Mouse (Mus musculus) heart, embryonic 10.5 days (tissue): ENCODE measurements at regions not wholly inside any gene's neighbourhood (a gene's known extent, or its start where the extent isn't known, plus 50 kb on each side); places are given as distances from the start of the nearest gene placed in this dataset.

Experiments
- DNase-seq: peaks from one replicate; pipeline ENCODE4 v3.0.0-alpha.2; 2017; ENCODE audit warnings: low spot score
- H3K27ac ChIP-seq: fragments of 300-500 bp; sonication (generic); 2 replicates; pipeline ENCODE4 v1.5.1; 2016; ENCODE audit warnings: mild to moderate bottlenecking
- H3K27me3 ChIP-seq: fragments of 300-500 bp; sonication (generic); 2 replicates; pipeline ENCODE4 v1.6.1; 2016; ENCODE audit warnings: mild to moderate bottlenecking; ENCODE audit not compliant: poor library complexity, insufficient read depth, severe bottlenecking
- H3K36me3 ChIP-seq: fragments of 300-500 bp; sonication (generic); 2 replicates; pipeline ENCODE4 v1.6.1; 2016; ENCODE audit warnings: mild to moderate bottlenecking, moderate library complexity
- H3K4me1 ChIP-seq: fragments of 300-500 bp; sonication (generic); 2 replicates; pipeline ENCODE4 v1.6.1; 2016; ENCODE audit warnings: mild to moderate bottlenecking
- H3K4me3 ChIP-seq: fragments of 300-500 bp; sonication (generic); 2 replicates; pipeline ENCODE4 v1.5.1; 2016; ENCODE audit warnings: mild to moderate bottlenecking, moderate library complexity
- H3K9me3 ChIP-seq: fragments of 300-500 bp; sonication (generic); 2 replicates; pipeline ENCODE4 v1.6.1; 2016; ENCODE audit warnings: mild to moderate bottlenecking, moderate library complexity
- WGBS: fragments of 180-500 bp; shearing (Covaris S2); methylation state at CpG from one replicate; pipeline ENCODE4 v1.1.7; 2016; 5-methylcytosine and 5-hydroxymethylcytosine counted together

GRCm38 (mm10) chr14:100561884-100562283 is 277.4 kb upstream of the Klf12 start:
- Histone ChIP-seq H3K27me3 (no peaks in the 10 kb centered on the region), H3K4me1 (0 out of 2 replicates have a peak, but pooled peaks cover 4% of the 10 kb centered on the region), H3K27ac (no peak overlapping the region), H3K4me3 (no peak overlapping the region), H3K9me3 (no peaks in the 10 kb centered on the region), H3K36me3 (no peaks in the 10 kb centered on the region)
- WGBS, result 82% methylated on average over 3 of the region's 3 CpGs
- DNase-seq, result no peak

DNA sequence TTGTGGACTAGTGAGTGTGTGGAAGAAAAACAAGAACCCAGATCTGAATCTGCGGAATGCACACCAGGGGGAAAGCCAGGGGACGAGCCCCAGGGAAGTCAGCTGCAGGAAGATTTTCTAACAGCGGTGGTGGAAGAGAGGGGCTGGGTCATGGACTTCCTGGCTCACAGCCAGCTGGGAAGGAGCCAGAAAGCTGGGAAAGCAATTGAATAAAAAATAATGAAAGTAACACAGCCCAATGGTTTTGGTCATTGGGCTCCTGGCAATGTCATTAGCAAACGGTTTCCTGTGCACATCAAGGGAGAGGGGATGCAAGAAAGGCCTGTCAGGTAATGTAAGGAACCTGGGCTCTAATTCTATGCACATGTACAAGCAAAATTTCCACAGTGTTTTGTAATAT is 273.9 kb upstream of the Klf12 start:
- no peak overlapping the region for H3K27ac ChIP-seq
- 21% methylated on average over 4 of the region's 4 CpGs for WGBS
- no peak for DNase-seq
- H3K36me3 ChIP-seq, result no peaks in the 10 kb centered on the region
- H3K4me1 ChIP-seq, result 0 out of 2 replicates have a peak, but pooled peaks cover 4% of the 10 kb centered on the region
- H3K4me3 ChIP-seq, result no peak overlapping the region
- no peaks in the 10 kb centered on the region for H3K9me3 ChIP-seq
- H3K27me3 ChIP-seq, result no peaks in the 10 kb centered on the region

DNA sequence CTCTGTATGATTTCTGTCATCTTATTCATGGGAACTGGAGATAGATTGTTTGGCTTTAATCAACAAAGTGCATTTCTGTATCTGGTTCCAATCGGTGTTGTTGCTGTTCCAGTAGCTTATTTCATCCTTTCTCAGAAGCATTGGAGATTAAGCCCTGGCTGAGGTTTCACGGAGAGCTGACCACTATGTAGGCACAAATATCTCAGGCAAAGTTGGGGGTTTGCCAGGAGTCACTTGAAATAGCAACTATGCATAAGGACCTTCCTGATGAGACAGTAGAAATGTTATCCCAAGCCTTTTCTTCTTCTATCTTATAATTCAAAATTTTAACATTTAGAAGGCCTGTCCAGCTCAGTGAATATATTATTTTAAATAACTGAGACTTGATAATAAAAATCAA is 268.0 kb upstream of the Klf12 start:
- DNase-seq, result no peak
- Histone ChIP-seq H3K27me3 (no peaks in the 10 kb centered on the region), H3K36me3 (no peaks in the 10 kb centered on the region), H3K9me3 (no peaks in the 10 kb centered on the region), H3K27ac (no peak overlapping the region), H3K4me1 (peaks cover 9% of the 10 kb centered on the region; the same call in 1 of the 2 replicates), H3K4me3 (no peak overlapping the region)
- WGBS, result 54% methylated on average over 2 of the region's 2 CpGs

DNA sequence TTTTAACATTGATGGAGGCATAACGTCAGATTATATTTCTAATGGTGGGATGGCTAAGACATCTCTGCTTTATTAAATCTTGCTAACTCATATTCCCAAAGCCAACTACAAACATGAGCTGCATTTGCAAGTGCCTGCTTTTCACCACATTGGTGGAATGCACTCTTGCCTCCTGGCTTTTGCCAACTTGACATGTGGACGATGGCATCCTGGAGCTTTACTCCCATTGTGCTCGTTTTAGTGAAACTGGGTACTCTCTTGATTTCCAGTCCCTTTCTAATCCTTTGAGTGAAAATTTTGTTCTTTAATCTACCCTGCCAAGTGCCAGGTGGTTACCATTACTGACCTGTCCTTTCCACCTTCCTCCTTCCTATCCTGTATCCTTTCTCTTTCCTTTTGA is 265.8 kb upstream of the Klf12 start:
- WGBS, result 70% methylated on average over 3 of the region's 3 CpGs
- Histone ChIP-seq H3K27me3 (no peaks in the 10 kb centered on the region), H3K36me3 (no peaks in the 10 kb centered on the region), H3K4me3 (no peak overlapping the region), H3K9me3 (no peaks in the 10 kb centered on the region), H3K27ac (no peak overlapping the region), H3K4me1 (peaks cover 9% of the 10 kb centered on the region; the same call in 1 of the 2 replicates)
- no peak for DNase-seq

GRCm38 (mm10) chr14:100530217-100530616 is 245.7 kb upstream of the Klf12 start:
- Histone ChIP-seq H3K27ac (no peak overlapping the region), H3K4me1 (no peaks in the 10 kb centered on the region), H3K27me3 (no peaks in the 10 kb centered on the region), H3K36me3 (no peaks in the 10 kb centered on the region), H3K9me3 (no peaks in the 10 kb centered on the region), H3K4me3 (no peak overlapping the region)
- DNase-seq, result no peak
- 81% methylated on average over 2 of the region's 2 CpGs for WGBS

- 88% methylated on average over 1 of the region's 1 CpGs for WGBS
Observed at GRCm38 (mm10) chr14:100529758-100530157, 245.3 kb upstream of the Klf12 start.

DNA sequence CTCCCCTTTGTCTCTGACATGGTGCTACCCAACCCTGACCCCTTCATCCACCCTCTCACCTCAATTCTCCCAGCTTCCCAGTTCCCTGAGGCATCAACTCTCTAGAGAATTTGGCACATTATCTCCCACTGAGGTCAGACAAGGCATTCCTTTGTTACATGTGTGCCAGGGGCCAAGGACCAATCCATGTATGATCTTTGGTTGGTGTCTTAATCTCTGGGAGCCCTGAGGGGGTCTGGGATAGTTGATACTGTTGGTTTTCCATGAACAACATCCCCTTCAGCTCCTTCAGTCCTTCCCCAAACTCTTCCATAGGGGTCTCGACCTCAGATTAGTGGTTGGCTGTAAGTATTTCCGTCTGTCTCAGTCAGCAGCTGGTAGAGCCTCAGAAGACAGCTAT is 224.9 kb upstream of the Klf12 start:
- Histone ChIP-seq H3K27me3 (no peaks in the 10 kb centered on the region), H3K27ac (no peak overlapping the region), H3K4me3 (no peak overlapping the region), H3K4me1 (no peaks in the 10 kb centered on the region), H3K9me3 (no peaks in the 10 kb centered on the region), H3K36me3 (no peaks in the 10 kb centered on the region)
- 62% methylated on average over 2 of the region's 2 CpGs for WGBS
- DNase-seq, result no peak

More at GRCm38 (mm10) chr14:100529758-100530157, 245.3 kb upstream of the Klf12 start:
- H3K4me1 ChIP-seq, result no peaks in the 10 kb centered on the region
- DNase-seq, result no peak
- H3K4me3 ChIP-seq, result no peak overlapping the region
- no peaks in the 10 kb centered on the region for H3K9me3 ChIP-seq
- H3K27me3 ChIP-seq, result no peaks in the 10 kb centered on the region
- no peaks in the 10 kb centered on the region for H3K36me3 ChIP-seq
- H3K27ac ChIP-seq, result no peak overlapping the region

GRCm38 (mm10) chr14:100508087-100508486 is 223.6 kb upstream of the Klf12 start:
- H3K9me3 ChIP-seq, result no peaks in the 10 kb centered on the region
- no peaks in the 10 kb centered on the region for H3K27me3 ChIP-seq
- 88% methylated on average over 3 of the region's 3 CpGs for WGBS
- no peak overlapping the region for H3K4me3 ChIP-seq
- no peaks in the 10 kb centered on the region for H3K4me1 ChIP-seq
- no peaks in the 10 kb centered on the region for H3K36me3 ChIP-seq
- H3K27ac ChIP-seq, result no peak overlapping the region
- no peak for DNase-seq

- H3K27me3 ChIP-seq, result no peaks in the 10 kb centered on the region
- H3K4me3 ChIP-seq, result no peak overlapping the region
- DNase-seq, result no peak
Observed at GRCm38 (mm10) chr14:100507616-100508015, 223.1 kb upstream of the Klf12 start.

GRCm38 (mm10) chr14:100488837-100489236 is 204.4 kb upstream of the Klf12 start:
- WGBS, result 91% methylated on average over 7 of the region's 7 CpGs
- no peak overlapping the region for H3K4me3 ChIP-seq
- no peaks in the 10 kb centered on the region for H3K27me3 ChIP-seq
- H3K36me3 ChIP-seq, result no peaks in the 10 kb centered on the region
- no peaks in the 10 kb centered on the region for H3K9me3 ChIP-seq
- no peaks in the 10 kb centered on the region for H3K4me1 ChIP-seq
- DNase-seq, result no peak
- no peak overlapping the region for H3K27ac ChIP-seq

More at GRCm38 (mm10) chr14:100507616-100508015, 223.1 kb upstream of the Klf12 start:
- Histone ChIP-seq H3K36me3 (no peaks in the 10 kb centered on the region), H3K27ac (no peak overlapping the region), H3K4me1 (no peaks in the 10 kb centered on the region), H3K9me3 (no peaks in the 10 kb centered on the region)

- no peaks in the 10 kb centered on the region for H3K4me1 ChIP-seq
Observed at GRCm38 (mm10) chr14:100485489-100485888, 201.0 kb upstream of the Klf12 start.

DNA sequence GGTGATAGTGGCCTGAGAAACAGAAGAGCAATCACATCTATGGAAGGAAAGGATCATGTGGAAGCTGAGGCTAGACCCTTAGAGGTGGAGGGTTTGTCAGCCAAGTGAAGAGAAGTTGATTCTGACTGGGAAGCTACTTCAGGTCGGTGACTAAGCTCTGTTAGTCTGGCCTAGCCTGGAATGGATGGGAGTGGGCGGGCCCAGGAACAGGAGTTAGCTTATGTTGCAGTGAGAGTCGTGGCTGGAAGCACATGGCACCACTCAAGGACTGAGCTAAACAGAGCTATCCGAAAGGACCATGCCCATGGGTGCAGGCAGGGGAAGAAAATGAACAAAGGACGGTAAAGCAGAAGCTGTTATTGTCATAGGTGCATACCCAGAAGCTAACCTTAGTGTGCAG is 199.6 kb upstream of the Klf12 start:
- no peaks in the 10 kb centered on the region for H3K9me3 ChIP-seq
- WGBS, result 64% methylated on average over 5 of the region's 5 CpGs
- H3K27ac ChIP-seq, result no peak overlapping the region
- DNase-seq, result no peak
- no peak overlapping the region for H3K4me3 ChIP-seq
- H3K36me3 ChIP-seq, result no peaks in the 10 kb centered on the region
- H3K4me1 ChIP-seq, result no peaks in the 10 kb centered on the region
- H3K27me3 ChIP-seq, result no peaks in the 10 kb centered on the region

More at GRCm38 (mm10) chr14:100485489-100485888, 201.0 kb upstream of the Klf12 start:
- Histone ChIP-seq H3K27ac (no peak overlapping the region), H3K27me3 (no peaks in the 10 kb centered on the region), H3K9me3 (no peaks in the 10 kb centered on the region), H3K36me3 (no peaks in the 10 kb centered on the region), H3K4me3 (no peak overlapping the region)
- 69% methylated on average over 3 of the region's 3 CpGs for WGBS
- no peak for DNase-seq

DNA sequence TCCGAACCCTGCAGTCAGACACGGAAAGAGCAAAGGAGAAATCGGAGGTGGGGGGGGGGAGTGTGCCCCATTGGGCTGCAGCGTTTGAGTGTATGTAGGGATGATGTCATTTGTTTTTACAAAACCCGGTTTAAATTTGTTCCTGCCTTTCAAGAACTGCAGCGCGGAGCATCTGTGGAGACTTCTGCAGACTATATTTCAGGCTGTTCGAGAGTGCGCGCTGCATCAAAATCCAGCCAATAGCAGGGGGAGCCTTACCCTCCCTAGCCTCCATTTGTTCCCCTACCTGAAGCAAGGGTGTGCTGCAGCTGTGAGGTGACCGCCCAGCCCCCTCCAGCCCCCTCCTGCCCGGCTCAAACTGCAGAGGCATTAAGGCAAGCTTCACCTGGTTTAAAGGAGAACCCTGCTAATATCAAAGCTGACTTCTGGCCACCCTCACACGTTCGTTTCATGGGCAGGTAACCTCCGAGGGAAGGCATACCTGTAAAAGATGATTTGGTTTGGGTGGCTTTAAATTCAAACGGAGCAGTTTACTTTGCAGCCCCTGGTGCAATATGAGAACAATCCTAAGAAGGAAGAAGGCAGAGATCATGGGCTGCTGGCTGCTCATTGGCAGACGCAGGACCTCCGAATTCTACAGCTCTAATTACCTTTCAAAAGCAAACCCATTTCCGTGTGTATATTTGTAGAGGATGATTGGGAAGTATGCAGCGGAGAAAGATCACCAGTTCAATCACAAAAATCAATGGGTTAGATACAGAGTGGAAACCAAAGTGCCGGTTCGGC is 193.3 kb upstream of the Klf12 start:
- Histone ChIP-seq H3K36me3 (no peaks in the 10 kb centered on the region), H3K27ac (no peak overlapping the region; the same call in 1 of the 2 replicates), H3K27me3 (peaks cover 8% of the 10 kb centered on the region; the same call in 1 of the 2 replicates), H3K4me1 (0 out of 2 replicates have a peak, but pooled peaks cover 5% of the 10 kb centered on the region), H3K9me3 (no peaks in the 10 kb centered on the region), H3K4me3 (peak overlapping the region; percentile 56)
- 10% methylated on average over 22 of the region's 22 CpGs for WGBS
- DNase-seq, result peak; percentile 73
